In the genomic region with DNA sequence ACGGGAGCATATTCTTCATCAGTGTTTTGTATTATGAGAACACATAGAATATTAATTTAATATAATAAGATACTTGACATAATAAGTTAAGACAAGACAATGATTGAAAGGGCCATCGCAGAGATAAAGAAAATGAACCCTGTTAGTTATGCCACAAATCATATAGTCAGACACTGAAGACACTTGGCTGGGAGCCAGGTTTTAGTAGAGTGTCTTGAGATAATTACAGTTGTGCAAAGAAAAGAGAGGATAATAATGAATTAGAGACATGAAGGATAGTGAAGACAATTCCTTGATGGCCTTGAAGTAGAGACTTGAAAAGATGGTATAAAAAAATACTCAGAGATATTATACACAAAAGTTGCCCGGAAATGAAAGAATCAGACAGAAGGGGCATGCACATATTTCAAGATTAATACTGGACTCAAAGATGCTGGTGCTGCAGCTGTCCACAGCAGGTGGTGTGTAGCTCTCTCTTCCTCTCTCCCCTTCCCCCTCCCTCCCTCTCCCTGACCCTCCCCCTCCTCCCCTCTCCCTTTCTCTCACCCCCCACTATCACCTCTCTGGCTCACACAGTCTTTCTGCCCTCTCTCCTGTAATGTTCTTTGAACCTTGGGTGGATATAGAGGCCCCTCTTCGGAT, we compare ENCODE assay signal across 17 mouse cellular contexts. TPM values are rescaled to one million over a fixed set of nuclear protein-coding genes. Genes with fewer than 3 reads are reported as not detected.
DNase-seq lines count a peak whose midpoint lies in the region; ATAC-seq lines count a peak whose summit lies in the region.
"Had no signal": no experiment of that assay in that cellular context is flagged by ENCODE, and none has a peak within 500 bp of the region (broad histone marks: within the 10 kb centered on the region; RNA-seq: fewer than 3 reads in every experiment).

No protein-coding gene starts in this region.

- H3K27me3 ChIP-seq in forebrain, embryonic 12.5 days = no peaks in the 10 kb centered on the region
- H3K27me3 ChIP-seq in forebrain, embryonic 10.5 days (ENCODE audit: poor library complexity, severe bottlenecking) = no peaks in the 10 kb centered on the region
- no peaks in the 10 kb centered on the region for H3K27me3 ChIP-seq in embryonic facial prominence, embryonic 13.5 days
- no peaks in the 10 kb centered on the region for H3K27me3 ChIP-seq in midbrain, embryonic 15.5 days (replicated peaks)
- H3K27me3 ChIP-seq in liver, embryonic 12.5 days (replicated peaks) = no peaks in the 10 kb centered on the region

- peak; percentile 39; the same call in 1 of the 2 replicates for ATAC-seq in forebrain, embryonic 12.5 days (ENCODE audit: low FRiP score)
- no peak for ATAC-seq in embryonic facial prominence, embryonic 13.5 days (ENCODE audit: insufficient number of reproducible peaks, insufficient read depth, low FRiP score, low TSS enrichment, low read depth)
- no peak for ATAC-seq in midbrain, embryonic 15.5 days (replicated peaks)
- no peak for ATAC-seq in liver, embryonic 12.5 days
- ATAC-seq: inflammation-experienced regulatory T-cells, adult 6 months had no signal

- H3K9ac ChIP-seq in forebrain, embryonic 12.5 days = no peak overlapping the region
- H3K9ac ChIP-seq in embryonic facial prominence, embryonic 13.5 days = no peak overlapping the region
- H3K9ac ChIP-seq in midbrain, embryonic 15.5 days = no peak overlapping the region
- H3K9ac ChIP-seq in liver, embryonic 12.5 days = no peak overlapping the region
- H3K9ac ChIP-seq: limb, embryonic 12.5 days had no signal

- H3K9me3 ChIP-seq in forebrain, embryonic 12.5 days = no peaks in the 10 kb centered on the region
- no peaks in the 10 kb centered on the region for H3K9me3 ChIP-seq in forebrain, embryonic 10.5 days
- H3K9me3 ChIP-seq in embryonic facial prominence, embryonic 13.5 days = no peaks in the 10 kb centered on the region
- H3K9me3 ChIP-seq in midbrain, embryonic 15.5 days = no peaks in the 10 kb centered on the region
- no peaks in the 10 kb centered on the region for H3K9me3 ChIP-seq in liver, embryonic 12.5 days (replicated peaks)
- H3K9me3 ChIP-seq: limb, embryonic 12.5 days had no signal

- no peak overlapping the region for H3K4me2 ChIP-seq in forebrain, embryonic 12.5 days
- no peak overlapping the region for H3K4me2 ChIP-seq in embryonic facial prominence, embryonic 13.5 days
- no peak overlapping the region for H3K4me2 ChIP-seq in midbrain, embryonic 15.5 days
- no peak overlapping the region for H3K4me2 ChIP-seq in liver, embryonic 12.5 days
- H3K4me2 ChIP-seq: limb, embryonic 12.5 days had no signal

- H3K27ac ChIP-seq in forebrain, embryonic 12.5 days = no peak overlapping the region
- H3K27ac ChIP-seq in forebrain, embryonic 10.5 days = no peak overlapping the region
- H3K27ac ChIP-seq in embryonic facial prominence, embryonic 13.5 days = peak overlapping the region; percentile 71; the same call in 1 of the 2 replicates
- peak overlapping the region; percentile 45; the same call in 1 of the 2 replicates for H3K27ac ChIP-seq in midbrain, embryonic 15.5 days
- no peak overlapping the region for H3K27ac ChIP-seq in liver, embryonic 12.5 days

- peaks cover 9% of the 10 kb centered on the region for H3K4me1 ChIP-seq in forebrain, embryonic 12.5 days
- peaks cover 17% of the 10 kb centered on the region for H3K4me1 ChIP-seq in forebrain, embryonic 10.5 days
- H3K4me1 ChIP-seq in embryonic facial prominence, embryonic 13.5 days = peaks cover 37% of the 10 kb centered on the region
- H3K4me1 ChIP-seq in midbrain, embryonic 15.5 days = peaks cover 12% of the 10 kb centered on the region
- H3K4me1 ChIP-seq in liver, embryonic 12.5 days = no peaks in the 10 kb centered on the region

- no peak for DNase-seq in forebrain, embryonic 10.5 days (ENCODE audit: extremely low spot score, low spot score)
- peak; percentile 11 for DNase-seq in left cerebral cortex, postnatal 4 days
- no peak for DNase-seq in left cerebral cortex, postnatal 10 days (ENCODE audit: extremely low spot score in 1 of 2, low spot score in 2 of 2)
- no peak for DNase-seq in layer of hippocampus, postnatal 14 days (ENCODE audit: low spot score in 2 of 2)
- DNase-seq: cerebellum, postnatal 14 days; heart, adult 18-20 months; kidney, postnatal 14 days; layer of hippocampus, adult 9-11 months; lung, adult 2 months; right cerebral cortex, postnatal 25 days; thymus, postnatal 4 days had no signal

- H3K4me3 ChIP-seq in forebrain, embryonic 12.5 days (replicated peaks) = no peak overlapping the region
- H3K4me3 ChIP-seq in forebrain, embryonic 10.5 days = no peak overlapping the region
- no peak overlapping the region for H3K4me3 ChIP-seq in embryonic facial prominence, embryonic 13.5 days
- H3K4me3 ChIP-seq in midbrain, embryonic 15.5 days = no peak overlapping the region
- H3K4me3 ChIP-seq in liver, embryonic 12.5 days = no peak overlapping the region
- H3K4me3 ChIP-seq: limb, embryonic 12.5 days had no signal

- intact Hi-C loops in left cerebral cortex, postnatal 4 days (cut with DNase I) = no loop called here
- intact Hi-C loops in left cerebral cortex, postnatal 10 days (cut with DNase I) = no loop called here

- H3K36me3 ChIP-seq in forebrain, embryonic 12.5 days (replicated peaks) = no peaks in the 10 kb centered on the region
- H3K36me3 ChIP-seq in forebrain, embryonic 10.5 days (replicated peaks) = no peaks in the 10 kb centered on the region
- H3K36me3 ChIP-seq in embryonic facial prominence, embryonic 13.5 days = no peaks in the 10 kb centered on the region
- no peaks in the 10 kb centered on the region for H3K36me3 ChIP-seq in midbrain, embryonic 15.5 days (replicated peaks)
- no peaks in the 10 kb centered on the region for H3K36me3 ChIP-seq in liver, embryonic 12.5 days
- H3K36me3 ChIP-seq: limb, embryonic 12.5 days had no signal

- 55% methylated on average over 4 of the region's 4 CpGs for WGBS in forebrain, embryonic 12.5 days
- 79% methylated on average over 4 of the region's 4 CpGs for WGBS in forebrain, embryonic 10.5 days
- 61% methylated on average over 4 of the region's 4 CpGs for WGBS in embryonic facial prominence, embryonic 13.5 days
- WGBS in midbrain, embryonic 15.5 days = 47% methylated on average over 4 of the region's 4 CpGs
- 51% methylated on average over 4 of the region's 4 CpGs for WGBS in liver, embryonic 12.5 days (ENCODE audit: insufficient replicate concordance)

RNA-seq across cellular contexts. Expression of a gene that starts 42.6 kb away (rescaled TPM):
- polyA plus RNA-seq in forebrain, embryonic 12.5 days (2016; fragmentation: Nextera tagmentation; extraction: Ambion mirVana) = 122 and 132 TPM in 2 replicates
- 188 and 213 TPM in 2 replicates for polyA plus RNA-seq in forebrain, embryonic 10.5 days (2016; fragmentation: Nextera tagmentation; extraction: Ambion mirVana)
- 100 to 1,000 TPM; 128 to 131 TPM for total RNA-seq in left cerebral cortex, postnatal 4 days (2021)
- total RNA-seq in left cerebral cortex, postnatal 10 days (2021) = 100 to 1,000 TPM; 101 to 107 TPM
- polyA plus RNA-seq in embryonic facial prominence, embryonic 13.5 days (2015; fragmentation: Nextera tagmentation; extraction: Ambion mirVana) = 117 and 125 TPM in 2 replicates
- 79.1 and 83.7 TPM in 2 replicates for polyA plus RNA-seq in midbrain, embryonic 15.5 days (2015; fragmentation: Nextera tagmentation; extraction: Ambion mirVana)
- total RNA-seq in layer of hippocampus, postnatal 14 days (2021) = 10 to 100 TPM; 88.0 to 93.6 TPM
- 71.7 and 76.4 TPM in 2 replicates for polyA plus RNA-seq in liver, embryonic 12.5 days (2016; fragmentation: Nextera tagmentation; extraction: Ambion mirVana)

Comparison
In these comparisons a context has a peak if more than half of its experiments do, and no peak if none do; other contexts are left out.
1. H3K27ac ChIP-seq: peak in embryonic facial prominence, embryonic 13.5 days (single experiment) and midbrain, embryonic 15.5 days (single experiment); none in forebrain, embryonic 12.5 days (single experiment), forebrain, embryonic 10.5 days (single experiment) and liver, embryonic 12.5 days (single experiment).